In genomic region chr3:88736556-88736955, GRCm38 (mm10) we compare ENCODE assay signal across 23 mouse cellular contexts. TPM values are rescaled to one million over a fixed set of nuclear protein-coding genes. Genes with fewer than 3 reads are reported as not detected.
DNase-seq lines count a peak whose midpoint lies in the region; ATAC-seq and TF ChIP-seq lines count a peak whose summit lies in the region.
"Had no signal": no experiment of that assay in that cellular context is flagged by ENCODE, and none has a peak within 500 bp of the region (broad histone marks: within the 10 kb centered on the region; RNA-seq: fewer than 3 reads in every experiment).

No protein-coding gene starts in this region.

- no peak for TF ChIP-seq CTCF in thymus, adult 2 months (IDR thresholded peaks at IDR 0.05; ENCODE audit: borderline replicate concordance, control insufficient read depth, extremely low read depth, insufficient read depth, low read length, poor library complexity)

- no peak overlapping the region for H3K4me3 ChIP-seq in lung, embryonic 16.5 days (ENCODE audit: low read length)
- H3K4me3 ChIP-seq in intestine, embryonic 16.5 days (ENCODE audit: low read length), result no peak overlapping the region
- no peak overlapping the region for H3K4me3 ChIP-seq in heart, embryonic 10.5 days
- no peak overlapping the region for H3K4me3 ChIP-seq in thymus, adult 2 months (ENCODE audit: control insufficient read depth, insufficient read depth, low read length)
- H3K4me3 ChIP-seq: embryonic facial prominence, embryonic 10.5 days; embryonic facial prominence, embryonic 12.5 days; forebrain, embryonic 13.5 days; forebrain, embryonic 15.5 days had no signal

- no peak for TF ChIP-seq POLR2A in thymus, adult 2 months (IDR thresholded peaks at IDR 0.05; ENCODE audit: control insufficient read depth, extremely low read depth, insufficient read depth, low read length, poor library complexity)

- no peak overlapping the region for H3K27ac ChIP-seq in lung, embryonic 16.5 days (ENCODE audit: low read length)
- H3K27ac ChIP-seq in intestine, embryonic 16.5 days (ENCODE audit: low read length), result no peak overlapping the region
- H3K27ac ChIP-seq in heart, embryonic 10.5 days, result no peak overlapping the region
- no peak overlapping the region for H3K27ac ChIP-seq in thymus, adult 2 months (ENCODE audit: control insufficient read depth, insufficient read depth, low read length)
- H3K27ac ChIP-seq: embryonic facial prominence, embryonic 10.5 days; embryonic facial prominence, embryonic 12.5 days; forebrain, embryonic 13.5 days; forebrain, embryonic 15.5 days had no signal

- no peaks in the 10 kb centered on the region for H3K27me3 ChIP-seq in lung, embryonic 16.5 days (ENCODE audit: control insufficient read depth, insufficient read depth, low read depth, low read length)
- no peaks in the 10 kb centered on the region for H3K27me3 ChIP-seq in intestine, embryonic 16.5 days (replicated peaks; ENCODE audit: control insufficient read depth, insufficient read depth, low read length)
- no peaks in the 10 kb centered on the region for H3K27me3 ChIP-seq in heart, embryonic 10.5 days (ENCODE audit: insufficient read depth, poor library complexity, severe bottlenecking)
- H3K27me3 ChIP-seq in thymus, adult 2 months (ENCODE audit: control insufficient read depth, insufficient read depth, low read length), result no peaks in the 10 kb centered on the region
- H3K27me3 ChIP-seq: embryonic facial prominence, embryonic 12.5 days; forebrain, embryonic 13.5 days; forebrain, embryonic 15.5 days; Patski had no signal

- H3K4me1 ChIP-seq in lung, embryonic 16.5 days (replicated peaks; ENCODE audit: control insufficient read depth, insufficient read depth, low read length), result no peaks in the 10 kb centered on the region
- no peaks in the 10 kb centered on the region for H3K4me1 ChIP-seq in intestine, embryonic 16.5 days (ENCODE audit: control insufficient read depth, insufficient read depth, low read length)
- no peaks in the 10 kb centered on the region for H3K4me1 ChIP-seq in heart, embryonic 10.5 days
- no peaks in the 10 kb centered on the region for H3K4me1 ChIP-seq in thymus, adult 2 months (replicated peaks; ENCODE audit: control insufficient read depth, insufficient read depth, low read length)
- H3K4me1 ChIP-seq: embryonic facial prominence, embryonic 10.5 days; embryonic facial prominence, embryonic 12.5 days; forebrain, embryonic 13.5 days; forebrain, embryonic 15.5 days had no signal

- H3K36me3 ChIP-seq in lung, embryonic 16.5 days (ENCODE audit: control insufficient read depth, insufficient read depth, low read length), result no peaks in the 10 kb centered on the region
- H3K36me3 ChIP-seq in intestine, embryonic 16.5 days (ENCODE audit: control insufficient read depth, insufficient read depth, low read length), result 0 out of 2 replicates have a peak, but pooled peaks cover 2% of the 10 kb centered on the region
- H3K36me3 ChIP-seq in heart, embryonic 10.5 days, result peaks cover 6% of the 10 kb centered on the region; the same call in 1 of the 2 replicates
- H3K36me3 ChIP-seq in thymus, adult 2 months (ENCODE audit: control insufficient read depth, insufficient read depth, low read length), result no peaks in the 10 kb centered on the region

- 53% methylated on average over 2 of the region's 2 CpGs for WGBS in lung, embryonic 16.5 days
- 67% methylated on average over 2 of the region's 2 CpGs for WGBS in intestine, embryonic 16.5 days
- 88% methylated on average over 2 of the region's 2 CpGs for WGBS in heart, embryonic 10.5 days
- WGBS in thymus, adult 2 months, result 88% methylated on average over 2 of the region's 2 CpGs

- no peak overlapping the region for H3K9ac ChIP-seq in lung, embryonic 16.5 days (ENCODE audit: low read length)
- H3K9ac ChIP-seq in intestine, embryonic 16.5 days (ENCODE audit: low read depth, low read length), result no peak overlapping the region
- H3K9ac ChIP-seq: embryonic facial prominence, embryonic 12.5 days; forebrain, embryonic 13.5 days; forebrain, embryonic 15.5 days; forebrain, postnatal 0 days had no signal

- H3K9me3 ChIP-seq in lung, embryonic 16.5 days (ENCODE audit: control insufficient read depth, low read length), result no peaks in the 10 kb centered on the region
- no peaks in the 10 kb centered on the region for H3K9me3 ChIP-seq in intestine, embryonic 16.5 days (ENCODE audit: control insufficient read depth, low read length)
- no peaks in the 10 kb centered on the region for H3K9me3 ChIP-seq in heart, embryonic 10.5 days
- H3K9me3 ChIP-seq: embryonic facial prominence, embryonic 10.5 days; embryonic facial prominence, embryonic 12.5 days; forebrain, embryonic 15.5 days had no signal

- no peak overlapping the region for H3K4me2 ChIP-seq in lung, embryonic 16.5 days (ENCODE audit: low read depth, low read length)
- no peak overlapping the region for H3K4me2 ChIP-seq in intestine, embryonic 16.5 days (ENCODE audit: low read depth, low read length)
- H3K4me2 ChIP-seq: embryonic facial prominence, embryonic 12.5 days; forebrain, embryonic 13.5 days; forebrain, embryonic 15.5 days had no signal

- ATAC-seq in lung, embryonic 16.5 days (ENCODE audit: low read depth), result peak; percentile 38; the same call in 1 of the 2 replicates
- peak; percentile 46; the same call in 1 of the 2 replicates for ATAC-seq in intestine, embryonic 16.5 days
- ATAC-seq: activated CD4-positive, CD25-positive, alpha-beta regulatory T cell, adult 4 months; forebrain, embryonic 13.5 days; forebrain, embryonic 15.5 days; forebrain, postnatal 0 days; Patski had no signal

- DNase-seq in lung, postnatal 36 days, result no peak
- DNase-seq in 3134 (ENCODE audit: extremely low read depth, insufficient read length, low spot score) (peak; percentile 48), 3T3-L1 (ENCODE audit: low read depth, low spot score) (peak; percentile 73)
- no peak for DNase-seq in heart, embryonic 10.5 days (ENCODE audit: low spot score)
- no peak for DNase-seq in right cerebral cortex, adult 18-20 months
- DNase-seq in thymus, adult 2 months, result no peak
- DNase-seq: adrenal gland, adult 8-10 months; adrenal gland, postnatal 14 days; adrenal gland, postnatal 36 days; cerebellum, adult 11-12 months; cerebellum, adult 2 months; cerebellum, adult 9-10 months; cerebellum, postnatal 10 days; cerebellum, postnatal 25 days; forebrain, postnatal 0 days had no signal

RNA-seq across cellular contexts. Expression of gene Rit1, which starts 19.9 kb away (rescaled TPM):
- polyA plus RNA-seq in lung, embryonic 16.5 days (2015; fragmentation: Nextera tagmentation; extraction: Ambion mirVana), result 58.9 and 68.9 TPM in 2 replicates
- polyA plus RNA-seq in intestine, embryonic 16.5 days (2015; fragmentation: Nextera tagmentation; extraction: Ambion mirVana), result 48.9 and 50.3 TPM in 2 replicates
- 40.5 and 42.5 TPM in 2 replicates for polyA plus RNA-seq in heart, embryonic 10.5 days (2016; fragmentation: Nextera tagmentation; extraction: Ambion mirVana)
- 35.4 and 44.5 TPM in 2 replicates for polyA plus RNA-seq in thymus, adult 2 months (2012; rRNA removed)

RNA-seq across cellular contexts. Expression of gene Syt11, which starts 38.4 kb away (rescaled TPM):
- 8.0 and 8.1 TPM in 2 replicates for polyA plus RNA-seq in lung, embryonic 16.5 days (2015; fragmentation: Nextera tagmentation; extraction: Ambion mirVana)
- polyA plus RNA-seq in intestine, embryonic 16.5 days (2015; fragmentation: Nextera tagmentation; extraction: Ambion mirVana), result 15.8 and 18.8 TPM in 2 replicates
- 11.8 and 15.8 TPM in 2 replicates for polyA plus RNA-seq in heart, embryonic 10.5 days (2016; fragmentation: Nextera tagmentation; extraction: Ambion mirVana)
- polyA plus RNA-seq in thymus, adult 2 months (2012; rRNA removed), result 3.2 and 3.5 TPM in 2 replicates

RNA-seq across cellular contexts. Expression of gene Khdc4, which starts 51.0 kb away (rescaled TPM):
- 82.1 and 86.2 TPM in 2 replicates for polyA plus RNA-seq in lung, embryonic 16.5 days (2015; fragmentation: Nextera tagmentation; extraction: Ambion mirVana)
- 61.1 and 61.5 TPM in 2 replicates for polyA plus RNA-seq in intestine, embryonic 16.5 days (2015; fragmentation: Nextera tagmentation; extraction: Ambion mirVana)
- polyA plus RNA-seq in heart, embryonic 10.5 days (2016; fragmentation: Nextera tagmentation; extraction: Ambion mirVana), result 73.3 and 87.3 TPM in 2 replicates
- 116 and 124 TPM in 2 replicates for polyA plus RNA-seq in thymus, adult 2 months (2012; rRNA removed)

Comparison
In these comparisons a context has a peak if more than half of its experiments do, and no peak if none do; other contexts are left out.
1. DNase-seq: peak in 3134 (single experiment) and 3T3-L1 (single experiment); none in lung, postnatal 36 days (single experiment), heart, embryonic 10.5 days (single experiment), right cerebral cortex, adult 18-20 months (single experiment) and thymus, adult 2 months (single experiment).